Mouse (Mus musculus) neural tube, embryonic 11.5 days (tissue): ENCODE data around the gene 2310030G06Rik. TPM values are rescaled to one million over a fixed set of nuclear protein-coding genes. Genes with fewer than 3 reads are reported as not detected.

Experiments
- polyA plus RNA-seq: library from polyadenylated mRNA; unstranded; fragments of >200 nt; fragmentation: Nextera tagmentation; extraction: Ambion mirVana; gene quantifications from 2 replicates; pipeline ENCODE4 v1.2.1, GENCODE M21; 2014

2310030G06Rik gene
- polyA plus RNA-seq, 1 experiment from 2014 or later = 1.1 TPM

Other genes starting within 250 kb of the 2310030G06Rik start
- gene Pts, start 217.8 kb downstream of the 2310030G06Rik start, polyA plus RNA-seq = 75.2 and 80.0 TPM in 2 replicates
- 4.7 and 6.4 TPM in 2 replicates for gene Il18, start 191.7 kb downstream of the 2310030G06Rik start, polyA plus RNA-seq
- gene Bco2, start 191.4 kb downstream of the 2310030G06Rik start, polyA plus RNA-seq = 0.15 TPM in 1 of 2 replicates, not detected in the other
- gene Tex12, start 185.2 kb downstream of the 2310030G06Rik start, polyA plus RNA-seq = 0.28 TPM in 1 of 2 replicates, not detected in the other
- 273 and 281 TPM in 2 replicates for gene Sdhd, start 142.7 kb downstream of the 2310030G06Rik start, polyA plus RNA-seq
- gene Timm8b, start 142.6 kb downstream of the 2310030G06Rik start, polyA plus RNA-seq = 305 and 307 TPM in 2 replicates
- gene Pih1d2, start 129.2 kb downstream of the 2310030G06Rik start, polyA plus RNA-seq = 4.7 and 5.9 TPM in 2 replicates
- gene Nkapd1, start 129.1 kb downstream of the 2310030G06Rik start, polyA plus RNA-seq = 28.8 and 29.2 TPM in 2 replicates
- gene Dlat, start 86.8 kb downstream of the 2310030G06Rik start, polyA plus RNA-seq = 70.6 and 74.9 TPM in 2 replicates
- gene Dixdc1, start 7.0 kb downstream of the 2310030G06Rik start, polyA plus RNA-seq = 27.4 and 33.0 TPM in 2 replicates
- gene Cryab, start 4.8 kb upstream of the 2310030G06Rik start, polyA plus RNA-seq = 12.8 and 14.4 TPM in 2 replicates
- gene Hspb2, start 5.8 kb upstream of the 2310030G06Rik start, polyA plus RNA-seq = 8.4 and 8.6 TPM in 2 replicates
- 10.5 and 10.6 TPM in 2 replicates for gene Fdxacb1, start 21.7 kb upstream of the 2310030G06Rik start, polyA plus RNA-seq
- gene Alg9, start 28.5 kb upstream of the 2310030G06Rik start, polyA plus RNA-seq = 46.3 and 46.9 TPM in 2 replicates
- 34.2 and 43.1 TPM in 2 replicates for gene 1110032A03Rik, start 29.0 kb upstream of the 2310030G06Rik start, polyA plus RNA-seq
- gene Ppp2r1b, start 98.8 kb upstream of the 2310030G06Rik start, polyA plus RNA-seq = 121 and 122 TPM in 2 replicates